In genomic region chr7:138153455-138154167, GRCm38 (mm10) we compare ENCODE assay signal across 19 mouse cellular contexts.
DNase-seq lines count a peak whose midpoint lies in the region; ATAC-seq and TF ChIP-seq lines count a peak whose summit lies in the region.
"Had no signal": no experiment of that assay in that cellular context is flagged by ENCODE, and none has a peak within 500 bp of the region (broad histone marks: within the 10 kb centered on the region; RNA-seq: fewer than 3 reads in every experiment).

No protein-coding gene starts in this region.

- H3K27ac ChIP-seq in embryonic facial prominence, embryonic 14.5 days (replicated peaks; ENCODE audit: low read depth, low read length): no peak overlapping the region
- H3K27ac ChIP-seq in embryonic facial prominence, embryonic 10.5 days (replicated peaks): no peak overlapping the region
- no peak overlapping the region for H3K27ac ChIP-seq in limb, embryonic 14.5 days (replicated peaks; ENCODE audit: low read depth, low read length)
- no peak overlapping the region for H3K27ac ChIP-seq in limb, embryonic 10.5 days
- no peak overlapping the region for H3K27ac ChIP-seq in layer of hippocampus, adult 2 months
- H3K27ac ChIP-seq: embryonic facial prominence, embryonic 15.5 days; forebrain, embryonic 10.5 days had no signal

- 61% methylated on average over 4 of the region's 4 CpGs for WGBS in embryonic facial prominence, embryonic 14.5 days
- 61% methylated on average over 4 of the region's 4 CpGs for WGBS in embryonic facial prominence, embryonic 10.5 days
- WGBS in limb, embryonic 14.5 days: 68% methylated on average over 4 of the region's 4 CpGs
- WGBS in limb, embryonic 10.5 days: 80% methylated on average over 4 of the region's 4 CpGs

- no peak for TF ChIP-seq CTCF in layer of hippocampus, adult 2 months (conservative IDR thresholded peaks at IDR 0.05)

- H3K9me3 ChIP-seq in embryonic facial prominence, embryonic 14.5 days (ENCODE audit: control insufficient read depth, low read length): no peaks in the 10 kb centered on the region
- no peaks in the 10 kb centered on the region for H3K9me3 ChIP-seq in embryonic facial prominence, embryonic 10.5 days
- no peaks in the 10 kb centered on the region for H3K9me3 ChIP-seq in limb, embryonic 14.5 days (ENCODE audit: control insufficient read depth, low read length)
- H3K9me3 ChIP-seq in limb, embryonic 10.5 days (replicated peaks): no peaks in the 10 kb centered on the region
- H3K9me3 ChIP-seq: embryonic facial prominence, embryonic 15.5 days; forebrain, embryonic 10.5 days; heart, embryonic 12.5 days had no signal

- no peaks in the 10 kb centered on the region for H3K36me3 ChIP-seq in embryonic facial prominence, embryonic 14.5 days (ENCODE audit: control insufficient read depth, insufficient read depth, low read length)
- no peaks in the 10 kb centered on the region for H3K36me3 ChIP-seq in embryonic facial prominence, embryonic 10.5 days (replicated peaks)
- no peaks in the 10 kb centered on the region for H3K36me3 ChIP-seq in limb, embryonic 14.5 days (ENCODE audit: control insufficient read depth, insufficient read depth, low read length)
- no peaks in the 10 kb centered on the region for H3K36me3 ChIP-seq in limb, embryonic 10.5 days
- H3K36me3 ChIP-seq: embryonic facial prominence, embryonic 15.5 days; forebrain, embryonic 10.5 days; heart, embryonic 12.5 days had no signal

- no peaks in the 10 kb centered on the region for H3K4me1 ChIP-seq in embryonic facial prominence, embryonic 14.5 days (ENCODE audit: control insufficient read depth, insufficient read depth, low read length)
- H3K4me1 ChIP-seq in embryonic facial prominence, embryonic 10.5 days: no peaks in the 10 kb centered on the region
- H3K4me1 ChIP-seq in limb, embryonic 14.5 days (ENCODE audit: control insufficient read depth, insufficient read depth, low read length): no peaks in the 10 kb centered on the region
- H3K4me1 ChIP-seq in limb, embryonic 10.5 days: 0 out of 2 replicates have a peak, but pooled peaks cover 3% of the 10 kb centered on the region
- H3K4me1 ChIP-seq: embryonic facial prominence, embryonic 15.5 days; heart, embryonic 12.5 days had no signal

- DNase-seq in embryonic facial prominence, embryonic 14.5 days (ENCODE audit: low spot score): peak; percentile 66
- no peak for DNase-seq in embryonic facial prominence, embryonic 10.5 days (ENCODE audit: low spot score)
- peak; percentile 14 for DNase-seq in limb, embryonic 14.5 days (ENCODE audit: low spot score)
- DNase-seq in limb, embryonic 10.5 days (ENCODE audit: low spot score): no peak
- DNase-seq in Muller cell, postnatal 12 days (ENCODE audit: inconsistent ontology term): peak; percentile 66
- DNase-seq in embryo, embryonic 11 days: peak; percentile 55
- no peak for DNase-seq in layer of hippocampus, adult 2 months (ENCODE audit: low spot score in 2 of 2)
- DNase-seq: cerebellum, adult 11 months; gastrocnemius, postnatal 36 days; kidney, adult 18-20 months; kidney, postnatal 36 days; lung, adult 2 months; lung, postnatal 36 days had no signal

- H3K4me3 ChIP-seq in embryonic facial prominence, embryonic 14.5 days (ENCODE audit: low read depth, low read length): no peak overlapping the region
- no peak overlapping the region for H3K4me3 ChIP-seq in embryonic facial prominence, embryonic 10.5 days
- no peak overlapping the region for H3K4me3 ChIP-seq in limb, embryonic 14.5 days (replicated peaks; ENCODE audit: low read length)
- no peak overlapping the region for H3K4me3 ChIP-seq in limb, embryonic 10.5 days
- no peak overlapping the region for H3K4me3 ChIP-seq in layer of hippocampus, adult 2 months
- H3K4me3 ChIP-seq: embryonic facial prominence, embryonic 15.5 days; forebrain, embryonic 10.5 days; heart, embryonic 12.5 days had no signal

- TF ChIP-seq POLR2A in limb, embryonic 14.5 days (IDR thresholded peaks at IDR 0.05; ENCODE audit: borderline replicate concordance, extremely low read depth, insufficient read depth, insufficient read length): no peak

- H3K4me2 ChIP-seq in embryonic facial prominence, embryonic 14.5 days (ENCODE audit: low read depth, low read length): no peak overlapping the region
- H3K4me2 ChIP-seq in limb, embryonic 14.5 days (replicated peaks; ENCODE audit: low read depth, low read length, severe bottlenecking): no peak overlapping the region
- H3K4me2 ChIP-seq: embryonic facial prominence, embryonic 15.5 days; heart, embryonic 12.5 days; liver, embryonic 11.5 days had no signal

- H3K27me3 ChIP-seq in embryonic facial prominence, embryonic 14.5 days (replicated peaks; ENCODE audit: control insufficient read depth, insufficient read depth, low read length): no peaks in the 10 kb centered on the region
- no peaks in the 10 kb centered on the region for H3K27me3 ChIP-seq in embryonic facial prominence, embryonic 10.5 days (replicated peaks; ENCODE audit: low read depth, poor library complexity, severe bottlenecking)
- no peaks in the 10 kb centered on the region for H3K27me3 ChIP-seq in limb, embryonic 14.5 days (ENCODE audit: control insufficient read depth, insufficient read depth, low read length)
- no peaks in the 10 kb centered on the region for H3K27me3 ChIP-seq in limb, embryonic 10.5 days (ENCODE audit: low read depth, poor library complexity, severe bottlenecking)
- H3K27me3 ChIP-seq: embryonic facial prominence, embryonic 15.5 days; heart, embryonic 12.5 days; Patski had no signal

- ATAC-seq in embryonic facial prominence, embryonic 14.5 days (ENCODE audit: low read depth): 0 out of 2 replicates have a peak, but pooled peaks have one; percentile 30
- no peak for ATAC-seq in limb, embryonic 14.5 days (ENCODE audit: low FRiP score, low read depth)
- ATAC-seq in megakaryocyte-erythroid progenitor cell, adult 5-6 weeks (replicated peaks; ENCODE audit: low FRiP score, low TSS enrichment, poor library complexity, severe bottlenecking): no peak
- ATAC-seq: Patski had no signal

- no peak overlapping the region for H3K9ac ChIP-seq in embryonic facial prominence, embryonic 14.5 days (ENCODE audit: low read depth, low read length)
- H3K9ac ChIP-seq in limb, embryonic 14.5 days (ENCODE audit: low read depth, low read length, severe bottlenecking): no peak overlapping the region
- H3K9ac ChIP-seq: embryonic facial prominence, embryonic 15.5 days; heart, embryonic 12.5 days had no signal

Comparison
In these comparisons a context has a peak if more than half of its experiments do, and no peak if none do; other contexts are left out.
1. DNase-seq: peak in embryonic facial prominence, embryonic 14.5 days (single experiment), limb, embryonic 14.5 days (single experiment), Muller cell, postnatal 12 days (single experiment) and embryo, embryonic 11 days (single experiment); none in embryonic facial prominence, embryonic 10.5 days (single experiment), limb, embryonic 10.5 days (single experiment) and layer of hippocampus, adult 2 months (0 of 2).